Mouse (Mus musculus): Measurements from ENCODE around the gene Nfatc2ip. TPM values are rescaled to one million over a fixed set of nuclear protein-coding genes. Genes with fewer than 3 reads are reported as not detected.

Gene Nfatc2ip
- polyA plus RNA-seq, 2 experiments: 3.0 to 7.1 TPM

- Histone ChIP-seq H3K9ac (replicated peaks) (no peak overlapping the region), H3K4me2 (ENCODE audit: low read depth) (no peak overlapping the region), H3K36me3 (replicated peaks; ENCODE audit: control insufficient read depth, insufficient read depth, low read depth) (no peaks in the 10 kb centered on the region), H3K9me3 (ENCODE audit: control insufficient read depth, low read length) (no peaks in the 10 kb centered on the region), H3K4me3 (ENCODE audit: insufficient read depth in 1 of 2, low read depth in 2 of 2, low read length in 2 of 2) (no peak overlapping the region), H3K4me1 (replicated peaks; ENCODE audit: control insufficient read depth in 2 of 2, insufficient read depth in 2 of 2, low read length in 1 of 2) (no peaks in the 10 kb centered on the region), H3K27ac (no peak overlapping the region), H3K27me3 (ENCODE audit: control insufficient read depth, insufficient read depth, low read length) (no peaks in the 10 kb centered on the region)
- DNase-seq (ENCODE audit: low read depth in 3 of 3, low spot score in 3 of 3) (no peak), ATAC-seq (ENCODE audit: insufficient read depth) (no peak)
- WGBS (ENCODE audit: insufficient replicate concordance): 86% methylated on average over 9 of the region's 9 CpGs
- TF ChIP-seq EP300 (IDR thresholded peaks at IDR 0.05; ENCODE audit: low read depth) (no peak), CTCF (IDR thresholded peaks at IDR 0.05; ENCODE audit: low read depth) (no peak)
Observed at GRCm38 (mm10) chr7:126440134-126440533, 43.6 kb upstream of the Nfatc2ip start.

GRCm38 (mm10) chr7:126436851-126437250, 40.3 kb upstream of the Nfatc2ip start:
- no peak overlapping the region for H3K27ac ChIP-seq
- no peak overlapping the region for H3K4me2 ChIP-seq (ENCODE audit: low read depth)
- ATAC-seq (ENCODE audit: insufficient read depth) (no peak), DNase-seq (ENCODE audit: low read depth in 3 of 3, low spot score in 3 of 3) (peak; percentile 25 to 37 (median 33))
- no peaks in the 10 kb centered on the region for H3K4me1 ChIP-seq (replicated peaks; ENCODE audit: control insufficient read depth in 2 of 2, insufficient read depth in 2 of 2, low read length in 1 of 2)
- H3K36me3 ChIP-seq (replicated peaks; ENCODE audit: control insufficient read depth, insufficient read depth, low read depth): no peaks in the 10 kb centered on the region
- H3K4me3 ChIP-seq (ENCODE audit: insufficient read depth in 1 of 2, low read depth in 2 of 2, low read length in 2 of 2): no peak overlapping the region
- 17% methylated on average over 8 of the region's 8 CpGs for whole genome bisulfite sequencing (ENCODE audit: insufficient replicate concordance)
- TF ChIP-seq CTCF (IDR thresholded peaks at IDR 0.05; ENCODE audit: low read depth) (peak; percentile 98), EP300 (IDR thresholded peaks at IDR 0.05; ENCODE audit: low read depth) (no peak)
- no peak overlapping the region for H3K9ac ChIP-seq (replicated peaks)
- H3K27me3 ChIP-seq (ENCODE audit: control insufficient read depth, insufficient read depth, low read length): no peaks in the 10 kb centered on the region
- H3K9me3 ChIP-seq (ENCODE audit: control insufficient read depth, low read length): no peaks in the 10 kb centered on the region

GRCm38 (mm10) chr7:126435801-126436200, 39.3 kb upstream of the Nfatc2ip start:
- Histone ChIP-seq H3K4me1 (replicated peaks; ENCODE audit: control insufficient read depth in 2 of 2, insufficient read depth in 2 of 2, low read length in 1 of 2) (no peaks in the 10 kb centered on the region), H3K4me2 (ENCODE audit: low read depth) (no peak overlapping the region), H3K27me3 (ENCODE audit: control insufficient read depth, insufficient read depth, low read length) (no peaks in the 10 kb centered on the region), H3K9me3 (ENCODE audit: control insufficient read depth, low read length) (no peaks in the 10 kb centered on the region), H3K9ac (replicated peaks) (no peak overlapping the region), H3K36me3 (replicated peaks; ENCODE audit: control insufficient read depth, insufficient read depth, low read depth) (no peaks in the 10 kb centered on the region), H3K27ac (no peak overlapping the region), H3K4me3 (ENCODE audit: insufficient read depth in 1 of 2, low read depth in 2 of 2, low read length in 2 of 2) (no peak overlapping the region)
- ATAC-seq (ENCODE audit: insufficient read depth) (no peak), DNase-seq (ENCODE audit: low read depth in 3 of 3, low spot score in 3 of 3) (no peak)
- WGBS (ENCODE audit: insufficient replicate concordance): 75% methylated on average over 3 of the region's 3 CpGs
- no peak for TF ChIP-seq CTCF (IDR thresholded peaks at IDR 0.05; ENCODE audit: low read depth)
- TF ChIP-seq EP300 (IDR thresholded peaks at IDR 0.05; ENCODE audit: low read depth): no peak

GRCm38 (mm10) chr7:126434726-126435125, 38.2 kb upstream of the Nfatc2ip start:
- H3K27me3 ChIP-seq (ENCODE audit: control insufficient read depth, insufficient read depth, low read length): no peaks in the 10 kb centered on the region
- no peak for ATAC-seq (ENCODE audit: insufficient read depth)
- no peak overlapping the region for H3K9ac ChIP-seq (replicated peaks)
- H3K27ac ChIP-seq: no peak overlapping the region
- H3K4me2 ChIP-seq (ENCODE audit: low read depth): no peak overlapping the region
- TF ChIP-seq CTCF (IDR thresholded peaks at IDR 0.05; ENCODE audit: low read depth) (no peak), EP300 (IDR thresholded peaks at IDR 0.05; ENCODE audit: low read depth) (no peak)
- H3K4me3 ChIP-seq (ENCODE audit: insufficient read depth in 1 of 2, low read depth in 2 of 2, low read length in 2 of 2): no peak overlapping the region
- H3K4me1 ChIP-seq (replicated peaks; ENCODE audit: control insufficient read depth in 2 of 2, insufficient read depth in 2 of 2, low read length in 1 of 2): peaks cover 0 to under 1% of the 10 kb centered on the region in 2 experiments; a peak in 2 of 4 replicates
- no peaks in the 10 kb centered on the region for H3K36me3 ChIP-seq (replicated peaks; ENCODE audit: control insufficient read depth, insufficient read depth, low read depth)
- DNase-seq (ENCODE audit: low read depth in 3 of 3, low spot score in 3 of 3): no peak
- WGBS (ENCODE audit: insufficient replicate concordance): 78% methylated on average over 7 of the region's 7 CpGs
- no peaks in the 10 kb centered on the region for H3K9me3 ChIP-seq (ENCODE audit: control insufficient read depth, low read length)

GRCm38 (mm10) chr7:126430167-126430566, 33.6 kb upstream of the Nfatc2ip start:
- no peak overlapping the region for H3K27ac ChIP-seq
- H3K9ac ChIP-seq (replicated peaks): no peak overlapping the region
- H3K4me1 ChIP-seq (replicated peaks; ENCODE audit: control insufficient read depth in 2 of 2, insufficient read depth in 2 of 2, low read length in 1 of 2): peaks cover 7 to 13% of the 10 kb centered on the region in 2 experiments
- TF ChIP-seq EP300 (IDR thresholded peaks at IDR 0.05; ENCODE audit: low read depth) (no peak), CTCF (IDR thresholded peaks at IDR 0.05; ENCODE audit: low read depth) (no peak)
- ATAC-seq (ENCODE audit: insufficient read depth): no peak
- H3K9me3 ChIP-seq (ENCODE audit: control insufficient read depth, low read length): no peaks in the 10 kb centered on the region
- H3K36me3 ChIP-seq (replicated peaks; ENCODE audit: control insufficient read depth, insufficient read depth, low read depth): no peaks in the 10 kb centered on the region
- no peaks in the 10 kb centered on the region for H3K27me3 ChIP-seq (ENCODE audit: control insufficient read depth, insufficient read depth, low read length)
- H3K4me2 ChIP-seq (ENCODE audit: low read depth): no peak overlapping the region
- no peak overlapping the region for H3K4me3 ChIP-seq (ENCODE audit: insufficient read depth in 1 of 2, low read depth in 2 of 2, low read length in 2 of 2)
- DNase-seq (ENCODE audit: low read depth in 3 of 3, low spot score in 3 of 3): no peak

All from liver, embryonic 14.5 days (tissue).